Mouse (Mus musculus) heart, embryonic 15.5 days (tissue): ENCODE data around the gene Med6. TPM values are rescaled to one million over a fixed set of nuclear protein-coding genes. Genes with fewer than 3 reads are reported as not detected.

ENCODE experiments used
- ATAC-seq: fragments of 200-750 bp; cut with Nextera tagmentation; replicated peaks from 2 replicates; pipeline ENCODE4 v1.8.0; 2017; ENCODE audit warnings: low read depth, moderate TSS enrichment; ENCODE audit not compliant: insufficient number of reproducible peaks, insufficient read depth, low FRiP score
- H3K27ac ChIP-seq: fragments of 300-500 bp; sonication (generic); 2 replicates; pipeline ENCODE4 v1.5.1; 2015; ENCODE audit warnings: mild to moderate bottlenecking, inconsistent platforms
- H3K27me3 ChIP-seq: fragments of 300-500 bp; sonication (generic); 2 replicates; pipeline ENCODE4 v1.6.1; 2015; ENCODE audit warnings: inconsistent platforms
- H3K36me3 ChIP-seq: fragments of 300-500 bp; sonication (generic); 2 replicates; pipeline ENCODE4 v1.6.1; 2015; ENCODE audit warnings: mild to moderate bottlenecking, inconsistent platforms
- H3K4me1 ChIP-seq: fragments of 300-500 bp; sonication (generic); replicated peaks from 2 replicates; pipeline ENCODE4 v1.6.1; 2015; ENCODE audit warnings: inconsistent platforms
- H3K4me2 ChIP-seq: fragments of 300-500 bp; sonication (generic); 2 replicates; pipeline ENCODE4 v1.6.1; 2015; ENCODE audit warnings: inconsistent platforms, mild to moderate bottlenecking, moderate library complexity
- H3K4me3 ChIP-seq: fragments of 300-500 bp; sonication (generic); 2 replicates; pipeline ENCODE4 v1.5.1; 2015; ENCODE audit warnings: mild to moderate bottlenecking, inconsistent platforms
- H3K9ac ChIP-seq: fragments of 300-500 bp; sonication (generic); 2 replicates; pipeline ENCODE4 v1.6.1; 2015; ENCODE audit warnings: mild to moderate bottlenecking, inconsistent platforms
- H3K9me3 ChIP-seq: fragments of 300-500 bp; sonication (generic); replicated peaks from 2 replicates; pipeline ENCODE4 v1.6.1; 2016; ENCODE audit warnings: inconsistent platforms
- WGBS: fragments of 180-500 bp; shearing (Covaris S2); methylation state at CpG from one replicate; pipeline ENCODE4 v1.1.7; 2015; ENCODE audit warnings: mixed read lengths; 5-methylcytosine and 5-hydroxymethylcytosine counted together
- polyA plus RNA-seq: library from polyadenylated mRNA; unstranded; fragments of >200 nt; fragmentation: Nextera tagmentation; extraction: Ambion mirVana; gene quantifications from 2 replicates; pipeline ENCODE4 v1.2.1, GENCODE M21; 2015

Gene Med6
- polyA plus RNA-seq: 37.6 and 42.4 TPM in 2 replicates

DNA sequence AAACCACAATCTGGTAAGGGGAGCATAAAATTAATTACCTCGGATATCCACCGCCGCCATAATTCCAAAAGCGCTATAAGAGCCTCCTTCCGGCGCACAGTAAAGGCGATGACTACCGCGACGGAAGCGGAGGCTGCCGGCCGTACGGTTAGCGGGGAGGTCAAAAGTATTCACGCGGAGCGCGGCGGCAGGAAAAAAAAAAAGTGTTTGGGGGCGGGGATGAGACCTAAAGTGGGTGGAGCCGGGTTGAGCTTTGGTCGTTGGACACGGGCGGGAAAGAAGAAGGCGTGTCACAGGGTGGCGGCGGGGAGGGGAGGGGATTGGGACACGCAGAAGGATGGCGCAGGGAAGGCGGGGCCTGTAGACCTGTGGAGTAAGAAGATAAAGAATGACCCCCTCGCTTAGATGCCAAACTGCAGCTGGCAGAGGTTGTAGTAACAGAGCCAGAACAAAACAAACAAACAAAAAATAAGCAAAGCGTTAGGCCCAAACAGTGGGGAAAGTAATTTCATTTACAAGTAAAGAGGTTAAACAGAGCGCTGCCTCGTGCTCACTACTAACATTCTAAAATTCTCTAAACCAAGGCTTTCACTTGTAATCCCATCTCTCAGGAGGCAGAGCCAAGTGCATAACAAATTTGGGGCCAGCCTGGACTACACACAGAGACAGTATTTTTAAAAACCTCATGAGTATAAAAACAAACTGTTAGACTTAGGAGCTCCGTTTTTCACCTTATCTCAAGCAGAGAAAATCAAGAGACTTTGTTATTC is at the start of gene Med6:
Gene Med6, minus strand, starts transcription at position 107 of the 770 bp plus-strand sequence.
- 3% methylated on average over 36 of the region's 36 CpGs for WGBS
- peaks cover 9% of the 10 kb centered on the region; the same call in 1 of the 2 replicates for H3K36me3 ChIP-seq
- peaks cover 4% of the 10 kb centered on the region for H3K4me1 ChIP-seq
- peak within 1 kb of the TSS; percentile 95 for H3K4me3 ChIP-seq
- peak within 1 kb of the TSS; percentile 63 for H3K4me2 ChIP-seq
- H3K9me3 ChIP-seq: no peaks in the 10 kb centered on the region
- H3K9ac ChIP-seq: peak within 1 kb of the TSS; percentile 76
- peak; percentile 99 for ATAC-seq
- peak within 1 kb of the TSS; percentile 40 for H3K27ac ChIP-seq
- no peaks in the 10 kb centered on the region for H3K27me3 ChIP-seq

DNA sequence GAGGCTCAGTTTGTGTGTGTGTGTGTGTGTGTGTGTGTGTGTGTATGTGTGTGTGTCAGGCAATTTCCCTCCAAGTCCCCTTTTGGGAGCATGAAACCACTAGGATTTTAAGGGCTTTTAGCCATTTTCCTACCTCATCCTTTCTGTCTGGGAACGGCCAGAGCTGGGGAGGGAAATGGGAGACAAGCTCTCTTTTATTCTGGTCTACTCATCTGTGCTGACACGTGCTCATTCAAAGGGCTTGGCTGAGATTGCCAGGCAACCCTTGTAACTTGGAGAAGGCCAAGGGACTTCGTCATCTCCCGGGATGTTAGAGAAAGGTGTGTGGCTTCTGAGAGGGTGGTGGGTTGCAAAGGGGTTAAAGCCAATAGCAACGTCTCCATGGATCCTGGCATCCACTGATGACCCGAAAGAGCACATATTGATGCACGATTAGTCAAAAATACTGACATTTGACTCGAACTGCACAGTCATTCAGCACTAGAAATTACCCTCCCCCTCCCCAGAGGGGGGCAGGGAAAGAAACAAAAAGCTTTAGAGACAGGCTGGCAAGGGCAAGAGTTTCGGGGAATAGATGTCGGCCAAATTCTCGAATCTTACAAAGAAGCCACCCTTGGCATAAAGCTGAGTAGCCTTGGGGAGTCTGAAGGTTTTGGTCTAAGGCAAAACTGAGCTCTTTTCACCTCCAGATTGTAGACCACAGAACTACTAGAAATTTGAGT is 47.7 kb upstream of the Med6 start:
- Histone ChIP-seq H3K36me3 (no peaks in the 10 kb centered on the region), H3K4me2 (no peak overlapping the region), H3K9me3 (no peaks in the 10 kb centered on the region), H3K27me3 (no peaks in the 10 kb centered on the region), H3K27ac (no peak overlapping the region), H3K4me3 (no peak overlapping the region), H3K4me1 (no peaks in the 10 kb centered on the region), H3K9ac (no peak overlapping the region)
- ATAC-seq: no peak
- WGBS: 66% methylated on average over 11 of the region's 11 CpGs

DNA sequence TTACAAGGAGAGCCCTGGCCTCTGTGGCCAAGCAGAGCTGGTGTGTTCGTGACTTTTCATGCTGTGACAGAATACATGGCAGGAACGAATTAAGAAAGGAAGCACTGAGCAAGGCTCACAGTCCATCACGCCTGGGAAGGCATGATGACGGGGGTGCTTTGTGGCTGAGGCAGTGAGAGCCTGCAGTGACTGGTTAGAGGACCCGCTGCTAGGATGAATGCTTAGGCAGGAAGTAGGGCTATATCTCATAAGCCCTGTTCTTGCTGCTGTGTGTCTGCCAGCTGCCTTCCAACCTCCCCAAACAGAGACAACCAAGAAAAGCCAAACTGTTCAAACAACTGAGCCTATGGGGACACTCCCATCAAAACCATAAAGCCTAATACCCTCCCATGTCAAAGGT is 45.8 kb upstream of the Med6 start:
- Histone ChIP-seq H3K4me3 (no peak overlapping the region), H3K4me1 (no peaks in the 10 kb centered on the region), H3K36me3 (no peaks in the 10 kb centered on the region), H3K27me3 (no peaks in the 10 kb centered on the region), H3K9me3 (no peaks in the 10 kb centered on the region), H3K27ac (no peak overlapping the region), H3K9ac (no peak overlapping the region), H3K4me2 (no peak overlapping the region)
- ATAC-seq: no peak
- 58% methylated on average over 5 of the region's 5 CpGs for WGBS

DNA sequence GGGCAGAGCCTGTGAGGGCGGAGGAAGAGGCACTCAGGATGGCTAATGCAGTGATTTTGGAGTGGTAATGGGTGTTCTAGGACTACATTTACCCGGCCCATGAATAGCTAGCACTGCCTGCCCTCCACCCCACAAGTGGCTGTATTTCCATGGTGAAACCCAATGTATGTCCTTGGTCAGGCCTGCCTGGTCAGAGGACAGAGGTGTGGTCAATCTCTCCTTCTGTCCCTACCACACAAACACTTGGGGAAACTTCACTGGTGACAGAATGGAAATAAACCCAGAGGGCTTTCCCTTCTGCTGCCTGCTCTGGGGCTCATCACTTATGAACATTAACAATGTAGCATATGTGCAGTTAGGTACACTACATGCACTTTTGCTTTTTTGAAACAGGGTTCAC is 38.4 kb upstream of the Med6 start:
- Histone ChIP-seq H3K36me3 (no peaks in the 10 kb centered on the region), H3K27me3 (peaks cover 55% of the 10 kb centered on the region), H3K4me3 (no peak overlapping the region), H3K4me1 (peaks cover 17% of the 10 kb centered on the region), H3K27ac (no peak overlapping the region), H3K9ac (no peak overlapping the region), H3K9me3 (no peaks in the 10 kb centered on the region), H3K4me2 (no peak overlapping the region)
- ATAC-seq: no peak
- WGBS: 76% methylated on average over 2 of the region's 2 CpGs

DNA sequence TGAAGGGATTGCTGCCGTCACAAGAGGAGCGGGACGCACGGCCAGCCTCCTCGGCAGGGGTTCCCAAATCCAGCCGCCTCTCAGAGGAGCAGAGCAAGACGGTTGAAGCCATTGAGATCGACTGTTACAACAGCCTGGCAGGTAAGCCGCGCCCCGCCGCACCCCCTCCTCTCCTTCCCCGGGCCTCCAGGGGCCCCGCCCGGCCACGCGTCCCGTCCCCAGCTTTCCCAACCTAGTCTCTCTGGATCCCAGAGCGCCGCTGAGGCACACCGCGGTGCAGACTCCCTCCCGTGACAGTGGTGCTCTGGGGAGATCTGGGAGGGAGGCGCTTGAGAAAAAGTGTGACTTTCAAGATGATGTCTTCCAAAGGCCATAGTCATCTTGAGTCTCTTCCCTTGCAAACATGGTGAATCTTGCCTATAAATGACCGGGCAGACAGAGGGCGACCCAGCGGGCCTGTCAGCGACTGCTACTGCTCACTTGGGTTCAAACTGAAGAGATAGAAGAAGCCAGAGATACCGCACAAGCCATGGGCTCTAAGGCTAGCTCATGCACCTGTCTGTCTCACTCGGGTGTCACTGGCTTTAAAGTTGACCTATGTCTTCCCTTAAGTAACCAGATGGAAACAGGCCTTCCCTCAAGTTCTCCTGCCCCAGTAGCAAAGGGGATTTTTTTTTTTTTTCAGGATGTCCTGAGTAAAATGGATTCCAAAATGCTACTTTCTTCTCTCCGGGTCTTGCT is 37.0 kb upstream of the Med6 start:
- Histone ChIP-seq H3K27ac (0 out of 2 replicates have a peak overlapping the region, but pooled peaks have one; percentile 39), H3K27me3 (peaks cover 64% of the 10 kb centered on the region), H3K4me2 (peak overlapping the region; percentile 98), H3K4me1 (peaks cover 17% of the 10 kb centered on the region), H3K9ac (peak overlapping the region; percentile 58), H3K36me3 (no peaks in the 10 kb centered on the region), H3K9me3 (no peaks in the 10 kb centered on the region), H3K4me3 (peak overlapping the region; percentile 65)
- 4% methylated on average over 31 of the region's 31 CpGs for WGBS
- ATAC-seq: no peak

DNA sequence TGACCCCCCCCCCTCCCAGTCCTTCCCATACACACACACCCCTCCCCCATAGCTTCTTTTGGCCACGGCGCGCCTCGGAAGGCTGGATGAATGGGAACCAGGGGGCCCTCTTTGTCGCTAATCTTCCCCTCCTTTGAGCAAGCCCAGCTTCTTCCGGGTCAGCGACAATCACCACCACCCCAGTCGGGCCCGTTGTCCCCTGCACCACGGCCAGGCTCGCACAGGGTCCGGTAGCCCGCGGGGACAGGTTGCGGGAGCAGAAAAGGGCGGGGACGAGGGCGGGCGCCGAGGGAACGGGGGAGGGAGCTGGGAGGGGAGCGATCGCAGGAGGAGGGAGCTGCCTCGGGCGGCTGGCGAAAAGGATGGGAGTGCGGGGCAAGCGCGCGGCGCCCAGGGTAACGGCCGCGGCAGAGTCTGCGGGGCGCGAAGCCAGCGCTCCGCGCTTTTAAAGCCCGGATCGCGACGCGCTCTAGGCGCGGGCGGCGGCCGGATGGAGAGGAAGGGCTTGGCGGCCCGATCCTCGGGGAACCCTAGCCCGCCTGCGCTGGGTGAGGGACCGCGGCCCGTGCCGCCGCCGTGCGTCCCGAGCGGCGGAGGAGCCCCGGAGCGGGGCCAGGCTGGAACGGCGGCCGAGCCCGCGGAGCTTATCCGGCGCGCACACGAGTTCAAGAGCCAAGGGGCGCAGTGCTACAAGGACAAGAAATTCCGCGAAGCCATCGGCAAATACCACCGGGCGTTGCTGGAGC is 36.3 kb upstream of the Med6 start, which contains the start of gene Ttc9:
Gene Ttc9, plus strand, starts transcription at position 335 of the 746 bp plus-strand sequence.
- H3K27ac ChIP-seq: peak within 1 kb of the TSS; percentile 39; the same call in 1 of the 2 replicates
- peak within 1 kb of the TSS; percentile 98 for H3K4me2 ChIP-seq
- 0% methylated on average over 79 of the region's 82 CpGs for WGBS
- peaks cover 17% of the 10 kb centered on the region for H3K4me1 ChIP-seq
- no peaks in the 10 kb centered on the region for H3K36me3 ChIP-seq
- H3K4me3 ChIP-seq: peak within 1 kb of the TSS; percentile 65
- H3K9ac ChIP-seq: peak within 1 kb of the TSS; percentile 58
- peak; percentile 64 for ATAC-seq
- H3K27me3 ChIP-seq: peaks cover 72% of the 10 kb centered on the region
- no peaks in the 10 kb centered on the region for H3K9me3 ChIP-seq

DNA sequence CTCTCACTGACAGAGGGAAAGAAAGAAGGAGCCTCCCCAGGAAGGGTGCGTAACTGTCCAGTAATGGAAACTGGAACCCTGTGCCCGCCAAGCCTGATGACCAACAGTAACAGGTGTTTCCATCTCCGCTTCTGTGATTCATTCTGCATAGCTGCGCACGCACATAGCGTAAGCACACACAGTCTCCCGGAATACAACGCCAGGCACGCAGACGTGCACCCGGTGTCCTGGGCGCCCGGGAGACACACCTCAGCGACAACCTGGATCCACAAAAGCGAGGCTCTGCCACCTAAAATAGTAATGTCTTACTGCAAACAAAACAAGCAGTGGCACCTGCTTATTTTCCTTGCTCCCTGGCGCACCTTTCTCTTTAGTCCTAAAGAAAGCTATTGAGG is 35.7 kb upstream of the Med6 start:
- no peaks in the 10 kb centered on the region for H3K9me3 ChIP-seq
- peak overlapping the region; percentile 98 for H3K4me2 ChIP-seq
- WGBS: 1% methylated on average over 16 of the region's 16 CpGs
- H3K36me3 ChIP-seq: no peaks in the 10 kb centered on the region
- peaks cover 77% of the 10 kb centered on the region for H3K27me3 ChIP-seq
- ATAC-seq: no peak
- H3K27ac ChIP-seq: no peak overlapping the region
- H3K9ac ChIP-seq: peak overlapping the region; percentile 58; the same call in 1 of the 2 replicates
- peaks cover 17% of the 10 kb centered on the region for H3K4me1 ChIP-seq
- H3K4me3 ChIP-seq: peak overlapping the region; percentile 65

DNA sequence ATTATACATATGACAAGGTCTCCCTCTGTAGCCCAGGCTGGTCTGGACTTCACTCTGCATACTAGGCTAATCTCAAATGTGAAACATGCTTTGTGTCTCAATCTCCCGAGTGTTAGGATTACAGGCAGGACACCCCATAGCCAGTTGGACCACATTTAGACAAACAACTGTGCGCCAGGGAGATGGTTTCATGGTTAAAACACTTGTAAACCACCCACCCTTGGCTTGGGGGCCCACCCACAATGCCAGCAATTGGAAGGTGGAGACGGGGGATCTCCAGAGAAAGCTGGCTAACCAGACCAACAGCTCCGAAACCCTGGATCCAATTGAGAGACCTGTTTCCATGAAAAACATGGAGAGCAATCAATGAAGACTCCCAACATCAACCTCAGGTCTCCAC is 33.3 kb upstream of the Med6 start:
- no peak for ATAC-seq
- Histone ChIP-seq H3K27me3 (peaks cover 76% of the 10 kb centered on the region), H3K9ac (no peak overlapping the region), H3K4me3 (no peak overlapping the region), H3K9me3 (no peaks in the 10 kb centered on the region), H3K27ac (no peak overlapping the region), H3K4me1 (peaks cover 17% of the 10 kb centered on the region), H3K4me2 (no peak overlapping the region), H3K36me3 (no peaks in the 10 kb centered on the region)
- WGBS: 73% methylated on average over 4 of the region's 4 CpGs

DNA sequence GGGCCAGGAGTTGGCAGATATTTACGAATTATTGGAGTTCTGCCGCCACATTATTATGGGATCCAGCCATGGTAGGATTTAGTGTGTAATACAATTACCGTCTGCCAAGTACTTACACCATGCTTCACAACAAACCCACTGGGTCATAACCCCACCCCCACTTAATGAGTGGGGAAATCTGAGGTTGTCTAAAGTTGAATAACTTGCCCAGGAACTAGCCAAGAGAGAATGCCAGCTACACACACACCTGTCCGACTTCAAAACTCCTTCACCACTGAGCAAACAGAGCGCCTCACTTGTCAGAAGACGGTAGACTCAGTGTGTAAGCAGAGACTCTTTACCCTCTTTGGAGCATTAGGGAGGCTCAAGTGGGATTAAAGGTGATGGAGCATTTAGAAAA is 32.6 kb upstream of the Med6 start:
- 79% methylated on average over 6 of the region's 6 CpGs for WGBS
- Histone ChIP-seq H3K27me3 (peaks cover 69% of the 10 kb centered on the region), H3K4me2 (no peak overlapping the region)

DNA sequence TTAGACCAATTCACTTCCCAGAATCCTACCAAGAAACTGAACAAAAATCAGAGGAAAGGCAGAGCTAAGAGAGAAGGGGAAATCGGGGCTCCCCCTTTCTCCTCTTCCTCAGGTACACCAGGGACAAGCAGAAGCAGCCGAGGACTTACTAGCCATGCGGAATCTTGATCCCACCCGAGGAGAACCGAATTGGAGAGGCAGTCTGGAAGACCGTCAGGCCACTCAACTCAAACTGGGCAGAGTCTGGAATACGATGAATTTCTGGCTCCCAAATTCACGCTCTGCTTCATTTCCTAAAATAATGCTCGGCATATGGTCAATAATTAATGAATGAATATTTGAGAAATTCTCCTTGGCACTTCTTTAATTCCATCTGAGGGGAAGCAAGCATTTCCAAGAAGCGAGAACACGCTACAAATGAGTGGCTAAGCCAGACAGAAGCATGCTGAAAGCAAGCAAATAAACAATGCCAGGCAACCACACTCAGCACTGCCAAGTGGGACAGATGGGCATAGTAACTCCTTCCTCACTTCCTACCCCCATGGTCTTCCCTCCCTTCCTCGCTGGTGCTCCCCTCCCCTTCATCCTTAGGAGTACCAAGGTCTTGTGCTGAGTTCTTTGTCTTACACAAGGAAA is 31.5 kb upstream of the Med6 start:
- peaks cover 58% of the 10 kb centered on the region for H3K27me3 ChIP-seq
- H3K4me3 ChIP-seq: no peak overlapping the region
- H3K4me1 ChIP-seq: peaks cover 10% of the 10 kb centered on the region
- WGBS: 67% methylated on average over 12 of the region's 12 CpGs
- H3K9ac ChIP-seq: no peak overlapping the region
- H3K27ac ChIP-seq: no peak overlapping the region
- no peaks in the 10 kb centered on the region for H3K9me3 ChIP-seq
- no peak overlapping the region for H3K4me2 ChIP-seq
- no peaks in the 10 kb centered on the region for H3K36me3 ChIP-seq
- ATAC-seq: no peak

More for the DNA sequence above, 32.6 kb upstream of the Med6 start:
- no peak overlapping the region for H3K27ac ChIP-seq
- ATAC-seq: no peak
- H3K9me3 ChIP-seq: no peaks in the 10 kb centered on the region
- no peak overlapping the region for H3K9ac ChIP-seq
- no peaks in the 10 kb centered on the region for H3K36me3 ChIP-seq
- peaks cover 17% of the 10 kb centered on the region for H3K4me1 ChIP-seq
- H3K4me3 ChIP-seq: no peak overlapping the region
